Mouse (Mus musculus) heart, embryonic 10.5 days (tissue): ENCODE measurements around the gene Sh2d5. TPM values are rescaled to one million over a fixed set of nuclear protein-coding genes. Genes with fewer than 3 reads are reported as not detected.

Experiments used
- DNase-seq: peaks from one replicate; pipeline ENCODE4 v3.0.0-alpha.2; 2017; ENCODE audit warnings: low spot score
- H3K27ac ChIP-seq: fragments of 300-500 bp; sonication (generic); 2 replicates; pipeline ENCODE4 v1.5.1; 2016; ENCODE audit warnings: mild to moderate bottlenecking
- H3K27me3 ChIP-seq: fragments of 300-500 bp; sonication (generic); 2 replicates; pipeline ENCODE4 v1.6.1; 2016; ENCODE audit warnings: mild to moderate bottlenecking; ENCODE audit not compliant: poor library complexity, insufficient read depth, severe bottlenecking
- H3K36me3 ChIP-seq: fragments of 300-500 bp; sonication (generic); 2 replicates; pipeline ENCODE4 v1.6.1; 2016; ENCODE audit warnings: mild to moderate bottlenecking, moderate library complexity
- H3K4me1 ChIP-seq: fragments of 300-500 bp; sonication (generic); 2 replicates; pipeline ENCODE4 v1.6.1; 2016; ENCODE audit warnings: mild to moderate bottlenecking
- H3K4me3 ChIP-seq: fragments of 300-500 bp; sonication (generic); 2 replicates; pipeline ENCODE4 v1.5.1; 2016; ENCODE audit warnings: mild to moderate bottlenecking, moderate library complexity
- H3K9me3 ChIP-seq: fragments of 300-500 bp; sonication (generic); 2 replicates; pipeline ENCODE4 v1.6.1; 2016; ENCODE audit warnings: mild to moderate bottlenecking, moderate library complexity
- WGBS: fragments of 180-500 bp; shearing (Covaris S2); methylation state at CpG from one replicate; pipeline ENCODE4 v1.1.7; 2016; 5-methylcytosine and 5-hydroxymethylcytosine counted together
- polyA plus RNA-seq: library from polyadenylated mRNA; unstranded; fragments of >200 nt; fragmentation: Nextera tagmentation; extraction: Ambion mirVana; gene quantifications from 2 replicates; pipeline ENCODE4 v1.2.1, GENCODE M21; 2016

Gene Sh2d5
- polyA plus RNA-seq, 1 experiment from 2014 or later: 0.89 TPM

DNA sequence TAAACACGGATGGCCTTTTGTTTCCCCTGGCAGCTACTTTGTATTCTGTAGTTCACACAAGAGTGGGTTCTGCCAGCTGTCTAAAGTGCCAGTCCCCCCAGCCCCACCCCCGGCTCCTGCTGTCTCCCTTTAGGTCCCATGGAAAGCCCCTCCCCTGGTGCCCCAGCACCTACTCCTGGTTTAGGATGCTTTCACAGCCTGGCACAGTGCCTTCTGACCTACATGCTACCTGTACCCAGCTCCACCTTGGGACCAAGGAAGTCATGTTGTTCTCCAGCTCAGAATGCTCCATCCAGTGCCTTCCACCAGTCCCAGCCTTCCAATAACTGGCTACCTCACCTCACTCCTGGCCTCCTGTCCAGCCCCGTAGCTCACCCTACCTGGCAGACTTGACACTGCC, 56.8 kb downstream of the Sh2d5 start:
- no peak overlapping the region for H3K4me3 ChIP-seq
- 88% methylated on average over 3 of the region's 3 CpGs for WGBS
- H3K27ac ChIP-seq: no peak overlapping the region
- no peaks in the 10 kb centered on the region for H3K27me3 ChIP-seq
- peak; percentile 64 for DNase-seq
- H3K4me1 ChIP-seq: peaks cover 22% of the 10 kb centered on the region
- peaks cover 57% of the 10 kb centered on the region for H3K36me3 ChIP-seq
- H3K9me3 ChIP-seq: no peaks in the 10 kb centered on the region

DNA sequence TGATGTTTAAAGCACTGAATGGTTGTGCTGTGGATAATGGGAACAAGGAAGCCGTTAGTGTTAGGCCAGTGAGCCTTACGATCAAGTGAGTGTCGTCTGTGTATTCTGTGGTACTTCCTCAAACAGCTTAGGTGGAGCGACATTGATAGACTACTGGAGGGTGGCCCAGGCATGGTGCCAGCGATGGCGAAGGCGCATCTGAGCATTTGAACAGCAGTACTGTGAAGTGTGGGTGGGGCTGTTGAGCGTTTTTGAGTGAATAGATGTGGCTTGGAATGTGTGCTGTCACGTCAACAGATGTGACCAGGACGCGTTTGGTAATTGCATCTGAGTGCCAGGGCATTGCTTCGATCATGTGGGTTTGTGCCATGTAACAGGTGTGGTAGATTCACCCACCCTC, 57.5 kb downstream of the Sh2d5 start:
- WGBS: 93% methylated on average over 12 of the region's 12 CpGs
- H3K36me3 ChIP-seq: peaks cover 65% of the 10 kb centered on the region
- peaks cover 22% of the 10 kb centered on the region for H3K4me1 ChIP-seq
- H3K4me3 ChIP-seq: no peak overlapping the region
- no peaks in the 10 kb centered on the region for H3K27me3 ChIP-seq
- no peak overlapping the region for H3K27ac ChIP-seq
- H3K9me3 ChIP-seq: no peaks in the 10 kb centered on the region
- DNase-seq: no peak

DNA sequence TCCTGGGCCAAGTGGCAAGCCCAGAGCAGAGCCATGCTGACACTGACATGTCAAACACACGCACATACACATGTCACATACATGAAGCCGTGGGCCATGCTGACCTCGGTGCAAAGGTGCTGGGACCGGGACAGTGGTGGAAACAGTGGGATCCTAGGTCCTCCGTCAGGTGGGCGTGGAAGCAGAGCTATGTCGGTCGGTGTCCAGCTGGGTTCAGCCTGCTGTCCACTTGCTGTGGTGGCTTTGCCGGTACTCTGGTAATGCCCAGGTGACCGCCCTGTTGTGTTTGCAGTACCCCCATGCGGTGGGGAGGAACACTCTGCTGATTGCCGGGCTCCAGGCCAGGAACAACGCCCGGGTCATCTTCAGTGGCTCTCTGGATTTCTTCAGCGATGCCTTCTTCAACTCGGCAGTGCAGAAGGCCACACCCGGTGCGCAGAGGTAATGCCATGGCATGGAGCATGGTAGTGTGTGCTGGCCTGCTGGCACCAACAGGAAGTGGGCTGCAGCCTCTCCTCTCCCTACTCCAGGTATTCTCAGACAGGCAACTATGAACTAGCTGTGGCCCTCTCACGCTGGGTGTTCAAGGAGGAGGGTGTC, 60.2 kb downstream of the Sh2d5 start:
- Histone ChIP-seq H3K27ac (no peak overlapping the region), H3K27me3 (no peaks in the 10 kb centered on the region), H3K36me3 (peaks cover 91% of the 10 kb centered on the region), H3K4me3 (no peak overlapping the region), H3K4me1 (peaks cover 6% of the 10 kb centered on the region), H3K9me3 (no peaks in the 10 kb centered on the region)
- no peak for DNase-seq
- 93% methylated on average over 19 of the region's 19 CpGs for WGBS

Other genes starting within 250 kb of the Sh2d5 start
- 90.6 and 104 TPM in 2 replicates for gene Hp1bp3, start 34.1 kb upstream of the Sh2d5 start, polyA plus RNA-seq
- gene Kif17, start within 50 bp of the Sh2d5 start, polyA plus RNA-seq: 0.60 and 0.64 TPM in 2 replicates
- 340 and 349 TPM in 2 replicates for gene Ddost, start 54.3 kb downstream of the Sh2d5 start, polyA plus RNA-seq
- 27.8 and 42.2 TPM in 2 replicates for gene Pink1, start 75.9 kb downstream of the Sh2d5 start, polyA plus RNA-seq
- 4.5 and 5.2 TPM in 2 replicates for gene Cda, start 117.6 kb downstream of the Sh2d5 start, polyA plus RNA-seq
- gene Fam43b, start 146.1 kb downstream of the Sh2d5 start, polyA plus RNA-seq: 0.16 TPM in 1 of 2 replicates, not detected in the other
- 22.2 and 24.9 TPM in 2 replicates for gene Mul1, start 184.3 kb downstream of the Sh2d5 start, polyA plus RNA-seq
- gene Camk2n1, start 203.9 kb downstream of the Sh2d5 start, polyA plus RNA-seq: 0.38 and 0.70 TPM in 2 replicates